Mouse (Mus musculus): ENCODE results near the gene Prn.

- no peak for TF ChIP-seq POLR2A (IDR thresholded peaks at IDR 0.05; ENCODE audit: control insufficient read depth, low read depth, low read length)
- no peak for TF ChIP-seq CTCF (IDR thresholded peaks at IDR 0.05; ENCODE audit: control insufficient read depth, insufficient read depth, insufficient replicate concordance, low read depth, low read length)
Observed at GRCm38 (mm10) chr2:131906846-131907245, 2.9 kb upstream of the Prn start.
